12 mouse cellular contexts compared by ENCODE assay signal in genomic region chr19:3972229-3972628, GRCm38 (mm10). TPM values are rescaled to one million over a fixed set of nuclear protein-coding genes. Genes with fewer than 3 reads are reported as not detected.
A peak's percentile ranks its signal among the peaks of the same experiment; 100 is the strongest.
DNase-seq lines count a peak whose midpoint lies in the region; ATAC-seq lines count a peak whose summit lies in the region.
"Had no signal": no experiment of that assay in that cellular context is flagged by ENCODE, and none has a peak within 500 bp of the region (broad histone marks: within the 10 kb centered on the region; RNA-seq: fewer than 3 reads in every experiment).

Aldh3b2 (plus strand) TSS chr19:3972328.

- no peaks in the 10 kb centered on the region for H3K36me3 ChIP-seq in limb, embryonic 11.5 days (ENCODE audit: control insufficient read depth, insufficient read depth, low read length)
- no peaks in the 10 kb centered on the region for H3K36me3 ChIP-seq in forebrain, embryonic 16.5 days (ENCODE audit: control insufficient read depth, insufficient read depth)
- H3K36me3 ChIP-seq in hindbrain, embryonic 14.5 days (replicated peaks; ENCODE audit: control insufficient read depth, insufficient read depth) = no peaks in the 10 kb centered on the region
- H3K36me3 ChIP-seq: forebrain, embryonic 12.5 days; G1E had no signal

- H3K27ac ChIP-seq in limb, embryonic 11.5 days (replicated peaks; ENCODE audit: low read depth, low read length) = no peak within 1 kb of the TSS
- H3K27ac ChIP-seq in forebrain, embryonic 16.5 days (ENCODE audit: low read length) = no peak within 1 kb of the TSS
- H3K27ac ChIP-seq in hindbrain, embryonic 14.5 days = no peak within 1 kb of the TSS
- H3K27ac ChIP-seq: forebrain, embryonic 12.5 days; heart, adult 2 months; hindbrain, postnatal 0 days had no signal

- DNase-seq in ZHBTc4 (ENCODE audit: low read depth, low spot score) = peak; percentile 70
- DNase-seq in limb, embryonic 11.5 days (ENCODE audit: low spot score) = peak; percentile 47
- DNase-seq in lung, postnatal 36 days = peak; percentile 55
- no peak for DNase-seq in hindbrain, embryonic 14.5 days (ENCODE audit: low spot score)
- no peak for DNase-seq in layer of hippocampus, adult 11-12 months (ENCODE audit: low spot score)
- DNase-seq: heart, adult 2 months had no signal

- no peak within 1 kb of the TSS for H3K4me3 ChIP-seq in limb, embryonic 11.5 days (ENCODE audit: low read depth, low read length)
- H3K4me3 ChIP-seq in forebrain, embryonic 16.5 days (replicated peaks; ENCODE audit: low read length) = no peak within 1 kb of the TSS
- H3K4me3 ChIP-seq in hindbrain, embryonic 14.5 days (replicated peaks; ENCODE audit: low read length) = no peak within 1 kb of the TSS
- H3K4me3 ChIP-seq: forebrain, embryonic 12.5 days; heart, adult 2 months had no signal

- 0 out of 2 replicates have a peak, but pooled peaks have one; percentile 32 for ATAC-seq in common myeloid progenitor, adult 5-6 weeks (replicated peaks; ENCODE audit: low read depth, poor library complexity, severe bottlenecking)
- no peak for ATAC-seq in limb, embryonic 11.5 days (ENCODE audit: insufficient number of reproducible peaks, low FRiP score, low TSS enrichment, low read depth)
- ATAC-seq in forebrain, embryonic 16.5 days = no peak
- no peak for ATAC-seq in hindbrain, embryonic 14.5 days (ENCODE audit: low FRiP score)
- no peak for ATAC-seq in granulocyte monocyte progenitor cell, adult 5-6 weeks (replicated peaks; ENCODE audit: poor library complexity, severe bottlenecking)
- ATAC-seq: hindbrain, postnatal 0 days had no signal

- no peaks in the 10 kb centered on the region for H3K27me3 ChIP-seq in limb, embryonic 11.5 days (ENCODE audit: control insufficient read depth, insufficient read depth, low read length)
- no peaks in the 10 kb centered on the region for H3K27me3 ChIP-seq in forebrain, embryonic 16.5 days (replicated peaks; ENCODE audit: control insufficient read depth, insufficient read depth, low read length)
- no peaks in the 10 kb centered on the region for H3K27me3 ChIP-seq in hindbrain, embryonic 14.5 days (ENCODE audit: control insufficient read depth, insufficient read depth, low read length)
- H3K27me3 ChIP-seq: forebrain, embryonic 12.5 days had no signal

- no peak within 1 kb of the TSS for H3K9ac ChIP-seq in limb, embryonic 11.5 days (ENCODE audit: low read length)
- H3K9ac ChIP-seq in forebrain, embryonic 16.5 days (replicated peaks; ENCODE audit: low read depth, low read length) = no peak within 1 kb of the TSS
- no peak within 1 kb of the TSS for H3K9ac ChIP-seq in hindbrain, embryonic 14.5 days
- H3K9ac ChIP-seq: forebrain, embryonic 12.5 days had no signal

- 25% methylated on average over 9 of the region's 9 CpGs for WGBS in limb, embryonic 11.5 days
- 60% methylated on average over 9 of the region's 9 CpGs for WGBS in forebrain, embryonic 16.5 days
- WGBS in hindbrain, embryonic 14.5 days = 58% methylated on average over 9 of the region's 9 CpGs

- no peaks in the 10 kb centered on the region for H3K9me3 ChIP-seq in limb, embryonic 11.5 days (ENCODE audit: control insufficient read depth, low read length)
- no peaks in the 10 kb centered on the region for H3K9me3 ChIP-seq in forebrain, embryonic 16.5 days (ENCODE audit: control insufficient read depth, low read length)
- no peaks in the 10 kb centered on the region for H3K9me3 ChIP-seq in hindbrain, embryonic 14.5 days (ENCODE audit: control insufficient read depth, low read length)
- H3K9me3 ChIP-seq: forebrain, embryonic 12.5 days; G1E had no signal

- 0 out of 2 replicates have a peak, but pooled peaks cover 2% of the 10 kb centered on the region for H3K4me1 ChIP-seq in limb, embryonic 11.5 days (ENCODE audit: control insufficient read depth, insufficient read depth, low read length)
- no peaks in the 10 kb centered on the region for H3K4me1 ChIP-seq in forebrain, embryonic 16.5 days (replicated peaks; ENCODE audit: control insufficient read depth, insufficient read depth, low read length)
- H3K4me1 ChIP-seq in hindbrain, embryonic 14.5 days (replicated peaks; ENCODE audit: control insufficient read depth, insufficient read depth, low read length) = no peaks in the 10 kb centered on the region
- H3K4me1 ChIP-seq: forebrain, embryonic 12.5 days had no signal

- H3K4me2 ChIP-seq in limb, embryonic 11.5 days (ENCODE audit: low read depth, severe bottlenecking) = no peak within 1 kb of the TSS
- no peak within 1 kb of the TSS for H3K4me2 ChIP-seq in forebrain, embryonic 16.5 days (ENCODE audit: low read length)
- no peak within 1 kb of the TSS for H3K4me2 ChIP-seq in hindbrain, embryonic 14.5 days (replicated peaks)
- H3K4me2 ChIP-seq: forebrain, embryonic 12.5 days had no signal

RNA-seq across cellular contexts. Expression of gene Aldh3b2, which starts in this region (rescaled TPM):
- total RNA-seq in common myeloid progenitor, adult 5-6 weeks (2017) = 0.59 TPM in 1 of 2 replicates, not detected in the other
- polyA plus RNA-seq in limb, embryonic 11.5 days (2014; fragmentation: Nextera tagmentation; extraction: Ambion mirVana) = 2.6 TPM in 2 replicates
- polyA plus RNA-seq in forebrain, embryonic 16.5 days (2015; fragmentation: Nextera tagmentation; extraction: Ambion mirVana) = 0.30 and 1.1 TPM in 2 replicates
- 0.13 and 0.32 TPM in 2 replicates for polyA plus RNA-seq in hindbrain, embryonic 14.5 days (2014; fragmentation: Nextera tagmentation; extraction: Ambion mirVana)
- not detected in 2 replicates for total RNA-seq in granulocyte monocyte progenitor cell, adult 5-6 weeks (2014; fragmentation: Nextera tagmentation)
- 0.09 TPM in 1 of 2 replicates, not detected in the other for total RNA-seq in granulocyte monocyte progenitor cell, adult 5-6 weeks (2017)
- polyA plus RNA-seq: G1E had no signal

Comparison
In these comparisons a context has a peak if more than half of its experiments do, and no peak if none do; other contexts are left out.
1. Peak in ATAC-seq in common myeloid progenitor, adult 5-6 weeks; RNA of the gene not detected or under 1 TPM.
2. DNase-seq: peak in ZHBTc4 (single experiment), limb, embryonic 11.5 days (single experiment) and lung, postnatal 36 days (single experiment); none in hindbrain, embryonic 14.5 days (single experiment) and layer of hippocampus, adult 11-12 months (single experiment).